In the genomic region with DNA sequence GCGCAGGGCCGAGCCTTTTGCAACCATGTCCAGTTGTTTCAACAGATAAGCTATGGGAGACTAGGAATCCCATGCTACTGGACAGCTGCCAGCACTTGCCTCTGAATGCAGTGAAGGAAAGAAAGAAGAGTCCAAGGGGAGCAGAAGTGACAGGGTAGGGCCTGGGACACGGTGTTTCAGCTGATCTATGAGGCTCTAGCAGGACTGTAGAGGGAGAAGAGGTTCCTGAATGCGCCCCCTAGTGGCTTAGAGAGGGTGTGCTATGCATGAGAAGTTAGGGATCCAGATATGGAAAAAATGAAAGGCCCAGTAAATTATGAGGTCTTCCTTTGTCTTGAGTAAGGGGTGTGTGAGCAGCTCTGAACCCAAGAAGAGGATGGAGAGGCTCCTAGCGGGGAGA, we compare ENCODE assay signal across 8 mouse cellular contexts. TPM values are rescaled to one million over a fixed set of nuclear protein-coding genes. Genes with fewer than 3 reads are reported as not detected.
A peak's percentile ranks its signal among the peaks of the same experiment; 100 is the strongest.
DNase-seq lines count a peak whose midpoint lies in the region; ATAC-seq and TF ChIP-seq lines count a peak whose summit lies in the region.

No protein-coding gene starts in this region.

- peak; percentile 88 for ATAC-seq in erythroid progenitor cell, adult 5-6 weeks (replicated peaks; ENCODE audit: low FRiP score, poor library complexity, severe bottlenecking)

- H3K4me3 ChIP-seq in testis, adult 2 months (ENCODE audit: control insufficient read depth, low read depth, low read length) = no peak overlapping the region

- peak; percentile 7 to 12 for DNase-seq in cerebellum, postnatal 36 days
- no peak for DNase-seq in cerebellum, adult 11-12 months
- DNase-seq in urinary bladder, postnatal 25 days (ENCODE audit: low spot score) = peak; percentile 45
- DNase-seq in urinary bladder, adult 2 months (ENCODE audit: low spot score) = no peak
- DNase-seq in kidney, adult 9 months = peak; percentile 66
- peak; percentile 64 for DNase-seq in lung, postnatal 10 days

- H3K27ac ChIP-seq in testis, adult 2 months (ENCODE audit: control insufficient read depth, insufficient read depth, low read depth, low read length) = no peak overlapping the region

- peak; percentile 43; the same call in 1 of the 2 replicates for TF ChIP-seq CTCF in testis, adult 2 months (IDR thresholded peaks at IDR 0.05; ENCODE audit: control insufficient read depth, insufficient read depth, insufficient replicate concordance, low read depth, low read length)

- H3K4me1 ChIP-seq in testis, adult 2 months (ENCODE audit: control insufficient read depth, insufficient read depth, low read length) = peaks cover 8% of the 10 kb centered on the region

- no peak for TF ChIP-seq POLR2A in testis, adult 2 months (IDR thresholded peaks at IDR 0.05; ENCODE audit: control insufficient read depth, low read depth, low read length)

- no peaks in the 10 kb centered on the region for H3K36me3 ChIP-seq in testis, adult 2 months (ENCODE audit: control insufficient read depth, insufficient read depth, low read length)

- H3K27me3 ChIP-seq in testis, adult 2 months (ENCODE audit: control insufficient read depth, insufficient read depth, low read length) = no peaks in the 10 kb centered on the region

RNA-seq across cellular contexts. Expression of a gene that starts 11.4 kb away (rescaled TPM):
- polyA plus RNA-seq in urinary bladder, adult 2 months (2012; rRNA removed) = 0.21 and 0.22 TPM in 2 replicates
- total RNA-seq in erythroid progenitor cell, adult 5-6 weeks (2015; ENCODE audit: low replicate concordance) = 38.2 and 58.7 TPM in 2 replicates
- 150 and 159 TPM in 2 replicates for total RNA-seq in erythroid progenitor cell, adult 5-6 weeks (2017; ENCODE audit: low replicate concordance)
- 1.3 and 1.5 TPM in 2 replicates for polyA plus RNA-seq in testis, adult 2 months (2012; rRNA removed)

RNA-seq across cellular contexts. Expression of a gene that starts 35.1 kb away (rescaled TPM):
- polyA plus RNA-seq in urinary bladder, adult 2 months (2012; rRNA removed) = 16.4 TPM in 2 replicates
- 10.5 and 21.8 TPM in 2 replicates for total RNA-seq in erythroid progenitor cell, adult 5-6 weeks (2015; ENCODE audit: low replicate concordance)
- 5.3 and 11.7 TPM in 2 replicates for total RNA-seq in erythroid progenitor cell, adult 5-6 weeks (2017; ENCODE audit: low replicate concordance)
- 10.3 and 12.4 TPM in 2 replicates for polyA plus RNA-seq in testis, adult 2 months (2012; rRNA removed)

Comparison
In these comparisons a context has a peak if more than half of its experiments do, and no peak if none do; other contexts are left out.
1. DNase-seq: peak in cerebellum, postnatal 36 days (2 of 2), urinary bladder, postnatal 25 days (single experiment), kidney, adult 9 months (single experiment) and lung, postnatal 10 days (single experiment); none in cerebellum, adult 11-12 months (single experiment) and urinary bladder, adult 2 months (single experiment).